Mouse (Mus musculus): Measurements from ENCODE around the gene Ap1s1.

The Ap1s1 gene

GRCm38 (mm10) chr5:137024318-137024717 is 21.6 kb downstream of the Ap1s1 start:
- no peak for DNase-seq (ENCODE audit: low spot score)

DNA sequence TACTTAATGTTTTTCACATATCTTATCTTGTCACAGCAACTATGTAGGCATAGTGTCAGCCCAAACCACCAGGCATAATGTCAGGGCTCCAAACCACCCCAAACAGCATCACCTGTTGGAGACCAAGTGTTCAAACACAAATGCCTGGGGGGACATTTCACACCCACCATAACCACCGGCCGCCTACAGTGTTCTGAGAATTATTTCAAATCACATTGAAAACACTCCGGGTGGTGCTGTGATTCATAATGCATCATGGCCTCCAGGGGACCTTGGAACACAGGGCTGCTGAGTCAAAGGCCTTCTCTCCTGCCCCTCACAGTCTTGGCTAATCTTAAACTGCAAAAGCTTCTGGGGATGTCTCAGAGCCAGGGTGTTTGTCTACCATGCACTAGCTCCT is 30.0 kb downstream of the Ap1s1 start:
- no peak for DNase-seq (ENCODE audit: low spot score)

DNA sequence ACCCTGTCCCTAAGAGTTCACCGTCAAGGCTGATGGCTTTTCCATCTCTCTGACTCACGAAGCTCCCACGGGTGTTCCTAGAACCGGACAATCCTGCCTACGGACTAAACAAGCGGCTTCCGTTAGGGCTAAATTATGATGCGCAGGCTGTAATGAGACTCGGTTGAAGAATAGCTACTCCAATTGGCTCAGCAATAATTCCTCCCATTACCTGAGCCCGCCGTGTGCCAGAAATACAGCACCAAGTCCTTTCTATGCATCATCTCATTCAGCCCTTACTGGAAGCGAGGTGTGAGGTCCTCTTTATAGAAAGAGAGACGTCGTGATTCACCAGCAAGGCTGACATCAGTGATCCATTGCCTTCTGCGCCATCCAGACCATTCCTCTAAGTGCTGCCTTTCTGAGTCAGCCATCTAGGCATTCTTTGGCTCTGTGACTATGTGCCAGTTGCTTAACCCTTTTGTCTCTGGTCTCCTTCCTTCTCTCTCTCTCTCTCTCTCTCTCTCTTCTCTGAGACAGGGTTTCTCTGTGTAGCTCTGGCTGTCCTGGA is 33.5 kb downstream of the Ap1s1 start:
- no peak for DNase-seq (ENCODE audit: low spot score)

- peak; percentile 40 for DNase-seq (ENCODE audit: low spot score)
Measured at GRCm38 (mm10) chr5:137009988-137010387, 35.9 kb downstream of the Ap1s1 start.

DNA sequence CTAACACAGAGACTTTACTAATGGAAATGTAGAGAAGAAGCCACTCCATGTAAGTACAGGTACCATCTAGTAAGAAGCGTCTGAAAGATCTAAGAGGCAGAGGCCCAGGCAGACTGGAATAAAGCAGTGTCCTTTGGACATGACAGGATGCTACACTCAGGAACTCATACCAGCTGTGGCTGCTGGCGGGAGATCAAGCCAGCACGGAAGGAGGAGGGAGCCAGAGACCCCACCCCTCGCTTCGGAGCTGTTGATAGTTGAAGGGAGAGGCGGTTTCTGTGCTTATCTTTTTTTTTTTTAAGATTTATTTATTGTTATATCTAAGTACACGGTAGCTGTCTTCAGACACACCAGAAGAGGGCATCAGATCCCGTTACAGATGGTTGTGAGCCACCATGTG is 38.7 kb downstream of the Ap1s1 start:
- no peak for DNase-seq (ENCODE audit: low spot score)

DNA sequence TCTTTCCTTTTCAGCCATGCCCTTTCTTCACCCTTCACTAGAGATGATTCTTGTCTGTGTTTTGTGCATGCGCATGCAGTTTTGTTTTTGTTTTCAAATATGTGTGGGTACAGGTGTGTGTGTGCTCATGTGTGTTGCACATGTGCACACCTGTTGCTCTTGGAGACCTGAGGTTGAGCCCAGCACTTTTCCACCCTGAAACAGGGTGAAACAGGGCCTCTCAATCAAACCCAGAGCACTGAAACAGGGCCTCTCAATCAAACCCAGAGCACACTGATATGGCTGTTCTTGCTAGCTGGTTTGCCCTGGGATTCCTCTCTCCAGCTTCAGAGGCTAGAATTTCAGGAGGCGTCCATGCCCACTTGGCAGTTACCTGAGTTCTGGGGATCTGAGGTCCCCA is 45.3 kb downstream of the Ap1s1 start:
- DNase-seq (ENCODE audit: low spot score), result no peak

DNA sequence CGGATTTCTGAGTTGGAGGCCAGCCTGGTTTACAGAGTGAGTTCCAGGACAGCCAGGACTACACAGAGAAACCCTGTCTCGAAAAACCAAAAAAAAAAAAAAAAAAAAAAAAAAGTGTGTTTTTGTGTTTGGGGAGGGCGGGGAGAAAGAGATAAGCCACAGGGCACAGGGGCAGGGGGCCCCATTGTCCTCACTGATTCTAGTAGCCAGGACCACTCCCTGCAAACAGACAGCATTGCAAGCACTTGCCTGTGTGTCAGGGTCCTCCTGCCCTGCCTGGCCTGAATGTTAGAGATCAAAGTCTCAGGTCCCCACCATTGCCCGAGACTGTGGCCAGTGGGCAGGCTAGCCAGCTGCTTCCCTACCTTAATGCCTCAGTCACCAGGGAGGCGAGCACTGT is 46.5 kb downstream of the Ap1s1 start:
- DNase-seq (ENCODE audit: low spot score), result no peak

DNA sequence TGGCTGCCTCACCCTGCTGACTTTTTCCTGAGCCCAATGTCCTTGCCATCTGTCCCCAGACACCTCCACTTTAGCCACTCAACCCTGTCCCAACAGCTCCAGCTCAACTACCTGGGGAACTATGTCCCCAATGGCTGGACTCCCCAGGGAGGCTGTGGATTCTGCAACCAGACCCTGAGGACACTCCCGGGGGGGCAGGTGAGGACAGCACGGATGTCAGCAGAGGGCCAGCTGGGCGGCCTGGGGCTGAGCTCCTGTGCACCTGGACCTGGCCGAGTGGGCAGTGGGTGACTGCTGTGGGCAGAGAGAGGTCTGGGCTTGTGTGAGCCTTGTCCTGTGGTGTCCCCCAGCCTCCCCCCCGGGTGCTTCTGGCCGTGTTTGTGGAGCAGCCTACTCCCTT is 56.1 kb downstream of the Ap1s1 start:
- DNase-seq (ENCODE audit: low spot score), result no peak

GRCm38 (mm10) chr5:136988420-136988819 is 57.5 kb downstream of the Ap1s1 start:
- DNase-seq (ENCODE audit: low spot score), result no peak

GRCm38 (mm10) chr5:136987934-136988271 is 58.0 kb downstream of the Ap1s1 start, which contains the start of gene Znhit1:
TSS of gene Znhit1 (minus strand) at chr5:136988021.
- no peak for DNase-seq (ENCODE audit: low spot score)

DNA sequence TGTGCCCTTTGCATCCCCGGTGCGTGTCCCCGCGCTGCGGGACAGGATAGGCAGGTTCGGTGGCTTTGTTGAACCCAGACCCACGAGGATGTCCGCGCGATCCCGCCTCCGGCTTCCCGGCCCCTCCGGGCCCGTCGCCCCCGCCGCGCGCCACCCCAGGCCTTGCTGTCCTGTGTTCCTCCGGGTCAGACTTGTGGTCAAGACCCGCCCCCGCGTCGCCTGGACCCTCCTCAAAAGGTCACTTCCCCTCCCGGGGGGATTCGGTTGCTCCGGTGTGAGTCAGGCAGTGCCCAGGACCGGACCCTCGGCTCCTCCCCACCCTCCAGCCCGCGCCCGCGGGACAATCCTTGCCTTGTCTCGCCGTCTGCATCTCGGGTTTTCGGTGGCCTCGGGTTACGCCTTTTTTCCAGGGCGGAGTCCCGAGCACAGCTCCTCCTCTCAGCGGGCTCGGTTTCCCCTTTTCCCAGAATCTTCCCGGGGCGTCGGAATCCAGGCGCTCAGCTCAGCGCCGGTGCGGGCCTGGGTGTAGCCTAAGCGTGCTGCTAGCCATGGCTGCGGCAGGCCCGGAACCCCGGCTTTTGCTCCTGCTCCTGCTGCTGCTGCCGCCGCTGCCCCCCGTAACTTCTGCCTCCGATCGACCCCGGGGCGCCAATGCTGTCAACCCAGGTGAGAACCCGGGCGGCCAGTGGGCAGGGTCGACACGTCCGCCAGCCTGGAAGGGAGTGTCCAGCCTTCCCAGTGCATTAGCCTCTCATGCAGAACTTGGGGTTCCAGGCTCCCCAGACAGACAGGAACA is 58.6 kb downstream of the Ap1s1 start:
- DNase-seq (ENCODE audit: low spot score), result peak; percentile 69

GRCm38 (mm10) chr5:136986695-136987137 is 59.2 kb downstream of the Ap1s1 start, which contains the start of gene Plod3:
TSS of gene Plod3 (plus strand) at chr5:136987019.
- peak; percentile 93 for DNase-seq (ENCODE audit: low spot score)
